Mouse (Mus musculus) liver, embryonic 14.5 days (tissue): ENCODE data around the gene Pnmt. TPM values are rescaled to one million over a fixed set of nuclear protein-coding genes. Genes with fewer than 3 reads are reported as not detected.

Experiments used
- ATAC-seq: fragments of 200-750 bp; cut with Nextera tagmentation; 2 replicates; pipeline ENCODE4 v1.8.0; 2017; ENCODE audit warnings: moderate number of reproducible peaks, mild to moderate bottlenecking, moderate library complexity; ENCODE audit not compliant: insufficient read depth
- DNase-seq, 3 experiments: peaks; one replicate each; pipeline ENCODE4 v3.0.0-alpha.2; 2012 to 2013; ENCODE audit warnings: low read depth in 3 of 3, low spot score in 3 of 3
- H3K27ac ChIP-seq: fragments of 300-500 bp; sonication (generic); 2 replicates; pipeline ENCODE4 v1.5.1; 2014; ENCODE audit warnings: moderate library complexity, mild to moderate bottlenecking, control low read depth, inconsistent platforms
- H3K27me3 ChIP-seq: fragments of 300-500 bp; sonication (generic); 2 replicates; pipeline ENCODE4 v1.6.1; 2014; ENCODE audit warnings: mild to moderate bottlenecking, low read length, moderate library complexity; ENCODE audit not compliant: control insufficient read depth, insufficient read depth
- H3K36me3 ChIP-seq: fragments of 300-500 bp; sonication (generic); replicated peaks from 2 replicates; pipeline ENCODE4 v1.6.1; 2014; ENCODE audit warnings: low read depth; ENCODE audit not compliant: control insufficient read depth, insufficient read depth
- H3K4me1 ChIP-seq, 2 experiments: fragments of 200-500 bp in 1 of 2; fragments of 300-500 bp in 1 of 2; sonication (generic) in 1 of 2; replicated peaks; 2 replicates each; pipeline ENCODE4 v1.6.1; 2012 to 2014; ENCODE audit warnings: antibody characterized with exemption in 1 of 2, inconsistent platforms in 1 of 2, low read length in 1 of 2; ENCODE audit not compliant: control insufficient read depth in 2 of 2, insufficient read depth in 2 of 2
- H3K4me2 ChIP-seq: fragments of 300-500 bp; sonication (generic); 2 replicates; pipeline ENCODE4 v1.6.1; 2014; ENCODE audit warnings: low read depth, mild to moderate bottlenecking, control low read depth, moderate library complexity
- H3K4me3 ChIP-seq, 2 experiments: fragments of 200-500 bp in 1 of 2; fragments of 300-500 bp in 1 of 2; sonication (generic) in 1 of 2; 2 replicates each; pipeline ENCODE4 v1.5.1; 2012 to 2014; ENCODE audit warnings: low read depth in 2 of 2, low read length in 2 of 2, mild to moderate bottlenecking in 2 of 2, control low read depth in 1 of 2, inconsistent platforms in 1 of 2, moderate library complexity in 1 of 2; ENCODE audit not compliant: insufficient read depth in 1 of 2
- H3K9ac ChIP-seq: fragments of 300-500 bp; sonication (generic); replicated peaks from 2 replicates; pipeline ENCODE4 v1.6.1; 2014; ENCODE audit warnings: mild to moderate bottlenecking, control low read depth, moderate library complexity
- H3K9me3 ChIP-seq: fragments of 300-500 bp; sonication (generic); 2 replicates; pipeline ENCODE4 v1.6.1; 2016; ENCODE audit warnings: low read length, mixed read lengths; ENCODE audit not compliant: control insufficient read depth
- CTCF ChIP-seq: IDR thresholded peaks from 2 replicates; pipeline ENCODE4 v1.5.1; 2016; ENCODE audit warnings: antibody characterized with exemption, low read depth, control low read depth
- EP300 ChIP-seq: IDR thresholded peaks from 2 replicates; pipeline ENCODE4 v1.6.1; 2016; ENCODE audit warnings: antibody characterized with exemption, low read depth
- WGBS: fragments of 180-500 bp; shearing (Covaris S2); extraction: QIAGEN DNeasy Blood & Tissue Kit; methylation state at CpG from one replicate; pipeline ENCODE4 v1.1.7; 2014; ENCODE audit not compliant: insufficient replicate concordance; 5-methylcytosine and 5-hydroxymethylcytosine counted together
- polyA plus RNA-seq, 2 experiments: library from polyadenylated mRNA; depleted of rRNA in 1 of 2; stranded (reverse) in 1 of 2; unstranded in 1 of 2; fragments of >200 nt; fragmentation: Nextera tagmentation in 1 of 2; extraction: Ambion mirVana in 1 of 2; gene quantifications; 2 replicates each; pipeline versions ENCODE4 v1.2.1 to v1.2.3; 2012 to 2014

The Pnmt gene
- polyA plus RNA-seq, 2 experiments = not detected

- Histone ChIP-seq H3K4me1 (no peaks in the 10 kb centered on the region), H3K9me3 (no peaks in the 10 kb centered on the region), H3K27ac (no peak overlapping the region), H3K4me2 (no peak overlapping the region), H3K4me3 (no peak overlapping the region), H3K27me3 (peaks cover 72% of the 10 kb centered on the region), H3K9ac (no peak overlapping the region), H3K36me3 (no peaks in the 10 kb centered on the region)
- DNase-seq (no peak), ATAC-seq (no peak)
- 38% methylated on average over 4 of the region's 4 CpGs for WGBS
- TF ChIP-seq EP300 (no peak), CTCF (no peak)
These were observed 45.1 kb upstream of the Pnmt start for GRCm38 (mm10) chr11:98341174-98341573.

- no peaks in the 10 kb centered on the region for H3K36me3 ChIP-seq
- no peak overlapping the region for H3K4me3 ChIP-seq
- H3K4me1 ChIP-seq = no peaks in the 10 kb centered on the region
- no peak overlapping the region for H3K27ac ChIP-seq
- no peaks in the 10 kb centered on the region for H3K9me3 ChIP-seq
- WGBS = 3% methylated on average over 28 of the region's 29 CpGs
- TF ChIP-seq EP300 (no peak), CTCF (peak; percentile 99)
- DNase-seq (peak; percentile 51 to 67 (median 61)), ATAC-seq (no peak)
- H3K4me2 ChIP-seq = no peak overlapping the region
- peaks cover 72% of the 10 kb centered on the region for H3K27me3 ChIP-seq
- H3K9ac ChIP-seq = no peak overlapping the region
These were observed 44.0 kb upstream of the Pnmt start for GRCm38 (mm10) chr11:98342000-98342945.

DNA sequence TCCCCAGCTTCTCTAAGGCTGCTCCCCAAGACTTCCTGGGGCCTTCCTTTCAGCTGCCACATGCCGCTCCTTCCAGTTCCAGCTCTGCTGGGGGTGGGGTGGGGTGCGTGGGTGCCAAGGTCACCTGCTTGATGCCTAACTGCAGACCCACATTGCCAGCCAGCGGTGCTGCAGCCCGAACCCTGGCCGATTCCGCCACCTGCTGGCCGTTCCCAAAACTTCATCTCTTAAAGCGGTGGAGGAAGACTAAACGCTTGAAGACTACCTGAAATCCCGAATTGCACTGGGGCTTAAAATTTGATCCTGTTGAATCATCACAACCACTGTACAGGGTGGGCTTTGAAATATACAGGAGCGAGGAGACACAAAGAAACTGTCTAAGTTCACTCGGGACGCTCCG is 41.0 kb upstream of the Pnmt start:
- Histone ChIP-seq H3K36me3 (no peaks in the 10 kb centered on the region), H3K9ac (no peak overlapping the region), H3K9me3 (no peaks in the 10 kb centered on the region), H3K4me3 (no peak overlapping the region), H3K27ac (no peak overlapping the region), H3K4me2 (no peak overlapping the region), H3K4me1 (no peaks in the 10 kb centered on the region), H3K27me3 (peaks cover 72% of the 10 kb centered on the region)
- ATAC-seq (no peak), DNase-seq (peak in 2 of 3 experiments; percentile 28 to 35)
- WGBS = 3% methylated on average over 14 of the region's 14 CpGs
- TF ChIP-seq EP300 (no peak), CTCF (peak; percentile 89)

DNA sequence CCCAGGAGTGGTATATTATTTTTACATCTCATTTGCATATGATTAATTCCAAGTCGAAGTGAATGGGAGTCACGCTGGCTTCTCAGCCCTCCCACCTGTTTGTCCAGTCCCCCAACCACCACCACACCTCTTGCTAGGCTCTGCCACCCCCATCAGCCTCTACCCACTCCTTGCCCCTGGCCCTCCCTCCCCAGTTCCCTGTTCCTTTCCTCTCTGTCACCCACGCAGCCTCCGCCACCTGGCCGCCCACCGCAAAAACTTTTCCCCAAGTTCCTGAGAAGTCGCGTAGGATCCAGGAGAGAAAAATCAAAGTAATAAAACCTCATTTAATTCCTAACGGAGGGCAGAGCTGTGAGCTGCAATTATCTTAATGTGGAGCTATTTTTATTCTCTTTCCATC is 40.1 kb upstream of the Pnmt start:
- Histone ChIP-seq H3K9me3 (no peaks in the 10 kb centered on the region), H3K9ac (no peak overlapping the region), H3K27ac (no peak overlapping the region), H3K4me2 (no peak overlapping the region), H3K27me3 (peaks cover 74% of the 10 kb centered on the region), H3K36me3 (no peaks in the 10 kb centered on the region), H3K4me3 (no peak overlapping the region), H3K4me1 (no peaks in the 10 kb centered on the region)
- TF ChIP-seq EP300 = no peak
- TF ChIP-seq CTCF = no peak
- ATAC-seq (no peak), DNase-seq (no peak)
- 12% methylated on average over 9 of the region's 9 CpGs for WGBS

GRCm38 (mm10) chr11:98347385-98348082 is 38.7 kb upstream of the Pnmt start:
- Histone ChIP-seq H3K36me3 (no peaks in the 10 kb centered on the region), H3K27ac (no peak overlapping the region), H3K4me1 (no peaks in the 10 kb centered on the region), H3K9me3 (no peaks in the 10 kb centered on the region), H3K9ac (no peak overlapping the region), H3K4me2 (no peak overlapping the region), H3K27me3 (peaks cover 65% of the 10 kb centered on the region), H3K4me3 (no peak overlapping the region)
- no peak for TF ChIP-seq EP300
- TF ChIP-seq CTCF = no peak
- WGBS = 11% methylated on average over 12 of the region's 12 CpGs
- ATAC-seq = no peak
- no peak for DNase-seq
